Mouse (Mus musculus): ENCODE data around the gene Zdhhc7. TPM values are rescaled to one million over a fixed set of nuclear protein-coding genes. Genes with fewer than 3 reads are reported as not detected.

Zdhhc7 gene
- total and polyA plus RNA-seq, 2 experiments from 2014 or later = 25.3 to 37.7 TPM

DNA sequence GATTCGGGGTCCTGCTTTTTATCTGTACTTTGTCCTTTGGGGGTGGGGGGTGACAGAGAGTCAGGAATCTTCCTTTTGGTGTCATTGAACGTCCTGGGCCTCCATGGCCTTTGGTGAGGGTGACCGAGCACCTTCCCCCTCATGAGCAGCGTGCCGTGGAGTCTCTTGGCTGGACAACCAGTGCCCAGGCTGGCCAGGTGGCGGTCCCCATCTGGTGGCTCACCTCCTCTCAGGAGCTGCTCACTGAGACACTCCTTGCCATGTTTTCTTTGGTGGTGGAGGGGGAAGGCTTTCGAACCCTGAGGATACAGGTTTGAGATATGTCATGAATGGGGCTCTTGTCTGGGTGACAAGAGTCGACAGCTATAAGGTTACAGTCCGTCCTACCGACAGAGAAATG, 50.9 kb downstream of the Zdhhc7 start:
- Histone ChIP-seq H3K36me3 (ENCODE audit: insufficient read depth, low read length) (no peaks in the 10 kb centered on the region), H3K9ac (replicated peaks; ENCODE audit: low read length) (no peak overlapping the region), H3K4me2 (ENCODE audit: low read depth, low read length) (no peak overlapping the region), H3K27ac (no peak overlapping the region), H3K4me3 (ENCODE audit: low read length) (no peak overlapping the region), H3K4me1 (ENCODE audit: insufficient read depth, low read length) (no peaks in the 10 kb centered on the region; the same call in 1 of the 2 replicates), H3K9me3 (ENCODE audit: low read length) (no peaks in the 10 kb centered on the region), H3K27me3 (ENCODE audit: insufficient read depth, low read length) (no peaks in the 10 kb centered on the region; the same call in 1 of the 2 replicates)
- no peak for TF ChIP-seq CTCF (IDR thresholded peaks at IDR 0.05; ENCODE audit: low read depth)
- 82% methylated on average over 10 of the region's 10 CpGs for WGBS
- no peak for DNase-seq (ENCODE audit: low spot score)
- ATAC-seq = no peak

DNA sequence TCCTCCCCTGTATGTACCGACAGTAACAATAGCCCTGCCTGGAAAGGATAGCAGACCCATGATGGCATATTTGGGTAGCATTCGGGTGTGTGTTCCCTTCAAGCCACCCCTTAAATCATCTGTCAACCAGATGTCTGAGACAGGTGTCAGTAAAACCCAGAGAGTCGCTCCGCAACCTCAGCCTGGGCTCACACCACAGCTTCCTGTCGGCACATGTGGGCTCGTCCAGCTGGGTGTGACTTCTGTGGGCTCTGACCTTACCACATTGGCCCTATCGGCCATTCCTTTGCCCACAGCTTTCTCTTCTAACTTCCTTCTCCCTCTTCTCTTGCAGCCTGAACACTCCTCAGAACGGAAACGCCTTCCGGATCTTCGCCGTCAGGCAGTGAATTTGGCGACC, 51.3 kb downstream of the Zdhhc7 start:
- Histone ChIP-seq H3K36me3 (ENCODE audit: insufficient read depth, low read length) (no peaks in the 10 kb centered on the region), H3K9ac (replicated peaks; ENCODE audit: low read length) (no peak overlapping the region), H3K4me1 (ENCODE audit: insufficient read depth, low read length) (no peaks in the 10 kb centered on the region; the same call in 1 of the 2 replicates), H3K27ac (no peak overlapping the region), H3K4me3 (ENCODE audit: low read length) (no peak overlapping the region), H3K4me2 (ENCODE audit: low read depth, low read length) (no peak overlapping the region), H3K9me3 (ENCODE audit: low read length) (no peaks in the 10 kb centered on the region), H3K27me3 (ENCODE audit: insufficient read depth, low read length) (no peaks in the 10 kb centered on the region; the same call in 1 of the 2 replicates)
- no peak for TF ChIP-seq CTCF (IDR thresholded peaks at IDR 0.05; ENCODE audit: low read depth)
- DNase-seq (ENCODE audit: low spot score) = no peak
- no peak for ATAC-seq
- WGBS = 92% methylated on average over 13 of the region's 13 CpGs

DNA sequence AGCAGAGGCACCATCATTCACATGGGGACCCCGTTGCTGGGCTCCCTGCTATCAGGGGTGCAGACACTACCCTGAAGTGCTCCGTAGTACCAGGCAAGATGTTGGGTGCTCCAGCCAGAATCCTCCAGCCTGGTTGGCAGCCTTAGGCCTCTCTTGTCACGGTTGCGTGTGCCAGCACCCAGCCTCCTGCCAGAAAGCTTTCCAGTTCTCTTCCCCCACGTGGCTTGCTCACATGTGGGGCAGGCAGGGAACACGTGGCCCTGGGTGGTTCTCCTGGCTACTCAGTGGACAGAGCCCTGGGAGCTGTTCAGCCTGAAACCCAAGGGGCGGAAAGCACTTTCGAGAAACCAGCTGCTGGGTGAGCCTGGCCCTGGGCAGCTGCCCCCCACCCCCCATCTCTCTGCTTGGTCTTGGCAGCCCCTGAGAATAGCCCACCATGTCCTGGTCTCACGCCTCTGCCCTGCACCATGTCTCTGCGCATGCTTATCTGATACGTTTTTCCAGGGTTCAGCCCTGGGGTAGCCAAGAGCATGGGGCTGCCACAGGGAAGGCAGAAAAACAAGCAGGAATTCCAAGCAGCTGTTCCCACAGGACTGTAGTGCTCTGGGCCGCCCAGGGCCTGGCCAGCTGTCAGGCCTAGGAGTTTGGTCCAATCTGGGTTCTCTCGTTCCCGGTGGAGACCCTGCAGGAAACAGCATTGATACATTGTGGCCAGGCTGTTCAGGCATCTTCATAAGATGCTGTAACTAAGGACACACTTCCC, 54.8 kb downstream of the Zdhhc7 start:
- no peaks in the 10 kb centered on the region; the same call in 1 of the 2 replicates for H3K27me3 ChIP-seq (ENCODE audit: insufficient read depth, low read length)
- H3K9ac ChIP-seq (replicated peaks; ENCODE audit: low read length) = no peak overlapping the region
- H3K36me3 ChIP-seq (ENCODE audit: insufficient read depth, low read length) = no peaks in the 10 kb centered on the region
- no peak overlapping the region for H3K4me2 ChIP-seq (ENCODE audit: low read depth, low read length)
- H3K27ac ChIP-seq = no peak overlapping the region
- 47% methylated on average over 14 of the region's 14 CpGs for WGBS
- DNase-seq (ENCODE audit: low spot score) (peak; percentile 82), ATAC-seq (peak; percentile 92)
- TF ChIP-seq CTCF (IDR thresholded peaks at IDR 0.05; ENCODE audit: low read depth) = no peak
- H3K4me1 ChIP-seq (ENCODE audit: insufficient read depth, low read length) = no peaks in the 10 kb centered on the region; the same call in 1 of the 2 replicates
- H3K4me3 ChIP-seq (ENCODE audit: low read length) = no peak overlapping the region
- no peaks in the 10 kb centered on the region for H3K9me3 ChIP-seq (ENCODE audit: low read length)

DNA sequence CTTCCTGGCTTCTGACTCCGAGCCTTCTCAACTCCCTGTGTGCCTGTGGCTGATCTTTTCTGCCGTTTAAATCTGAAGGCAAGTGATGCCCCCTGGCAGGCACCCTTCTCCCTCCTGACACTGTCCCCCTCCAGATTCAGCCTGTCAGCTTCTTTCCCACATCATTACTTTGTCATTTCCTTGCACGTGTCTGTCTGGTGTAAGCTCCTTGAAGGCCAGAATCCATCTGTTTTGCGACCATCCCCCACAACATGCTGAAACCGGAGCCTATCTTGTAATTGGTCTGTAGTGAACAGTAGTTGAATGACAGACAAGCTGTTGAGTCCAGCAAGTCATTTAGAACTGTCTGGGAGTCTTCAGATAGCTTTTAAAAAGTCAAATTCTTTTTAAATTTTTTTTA, 55.8 kb downstream of the Zdhhc7 start:
- Histone ChIP-seq H3K4me3 (ENCODE audit: low read length) (no peak overlapping the region), H3K9ac (replicated peaks; ENCODE audit: low read length) (no peak overlapping the region), H3K27me3 (ENCODE audit: insufficient read depth, low read length) (no peaks in the 10 kb centered on the region; the same call in 1 of the 2 replicates), H3K9me3 (ENCODE audit: low read length) (no peaks in the 10 kb centered on the region), H3K27ac (no peak overlapping the region), H3K36me3 (ENCODE audit: insufficient read depth, low read length) (no peaks in the 10 kb centered on the region), H3K4me2 (ENCODE audit: low read depth, low read length) (no peak overlapping the region), H3K4me1 (ENCODE audit: insufficient read depth, low read length) (no peaks in the 10 kb centered on the region)
- WGBS = 61% methylated on average over 5 of the region's 5 CpGs
- DNase-seq (ENCODE audit: low spot score) (no peak), ATAC-seq (no peak)
- TF ChIP-seq CTCF (IDR thresholded peaks at IDR 0.05; ENCODE audit: low read depth) = no peak

DNA sequence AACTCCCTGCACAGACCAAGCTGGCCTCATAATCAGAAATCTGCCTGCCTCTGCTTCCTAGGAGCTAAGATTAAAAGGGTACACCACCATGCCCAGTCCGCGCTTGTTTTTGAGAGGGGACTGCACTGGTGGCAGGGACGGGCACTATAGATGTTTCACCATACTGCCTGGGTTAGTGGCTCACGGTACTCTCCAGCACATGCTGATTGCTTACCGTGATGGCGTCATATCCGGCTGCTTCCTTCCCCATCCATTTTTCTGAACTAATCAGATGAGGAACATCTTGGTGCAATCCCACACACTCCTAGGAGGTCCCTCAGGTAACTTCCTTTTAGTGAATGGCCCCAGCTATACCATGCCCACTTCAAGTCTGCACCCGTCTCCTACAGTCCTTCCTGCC, 56.4 kb downstream of the Zdhhc7 start:
- ATAC-seq (no peak), DNase-seq (ENCODE audit: low spot score) (no peak)
- Histone ChIP-seq H3K9ac (replicated peaks; ENCODE audit: low read length) (no peak overlapping the region), H3K27ac (no peak overlapping the region), H3K27me3 (ENCODE audit: insufficient read depth, low read length) (no peaks in the 10 kb centered on the region; the same call in 1 of the 2 replicates), H3K4me3 (ENCODE audit: low read length) (no peak overlapping the region), H3K9me3 (ENCODE audit: low read length) (no peaks in the 10 kb centered on the region), H3K4me2 (ENCODE audit: low read depth, low read length) (no peak overlapping the region), H3K36me3 (ENCODE audit: insufficient read depth, low read length) (no peaks in the 10 kb centered on the region), H3K4me1 (ENCODE audit: insufficient read depth, low read length) (no peaks in the 10 kb centered on the region)
- WGBS = 89% methylated on average over 8 of the region's 8 CpGs
- no peak for TF ChIP-seq CTCF (IDR thresholded peaks at IDR 0.05; ENCODE audit: low read depth)

DNA sequence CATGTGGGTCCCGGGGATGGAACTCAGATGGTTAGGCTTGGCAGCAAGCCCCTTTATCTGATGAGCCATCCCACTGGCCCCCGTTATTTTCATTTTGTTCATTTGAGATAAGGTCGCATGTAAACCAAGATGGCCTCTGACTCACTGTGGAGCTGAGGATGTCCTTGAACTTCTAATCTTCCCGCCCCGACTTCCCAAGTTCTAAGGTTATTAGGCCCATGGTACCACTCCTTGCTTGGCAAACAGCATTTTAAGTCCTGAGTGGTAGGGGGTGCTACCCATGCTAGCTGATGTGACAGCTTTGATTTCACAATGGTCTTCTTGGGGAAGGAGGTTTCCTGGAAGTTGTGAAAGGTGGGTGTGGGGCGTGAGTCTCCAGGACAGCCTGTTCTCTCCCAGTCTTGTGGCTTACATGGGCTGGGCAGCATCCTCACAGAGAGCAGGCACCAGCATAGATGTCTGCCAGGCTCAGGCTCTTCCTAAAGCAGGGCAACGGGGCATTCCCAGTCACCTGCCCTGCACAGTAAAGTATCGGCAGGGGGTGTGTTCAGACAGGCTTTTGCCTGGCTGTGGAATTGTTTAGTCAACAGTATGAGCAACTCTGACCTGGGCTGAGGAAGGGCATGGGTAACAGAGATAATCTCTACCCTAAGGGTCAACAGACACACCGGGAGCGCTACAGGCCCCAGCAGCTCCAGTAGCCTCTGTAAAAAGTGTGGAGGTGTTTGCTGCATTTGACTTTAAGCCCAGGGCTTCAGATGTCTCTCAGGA, 58.6 kb downstream of the Zdhhc7 start:
- no peak for ATAC-seq
- Histone ChIP-seq H3K27me3 (ENCODE audit: insufficient read depth, low read length) (no peaks in the 10 kb centered on the region), H3K27ac (no peak overlapping the region), H3K4me3 (ENCODE audit: low read length) (no peak overlapping the region), H3K36me3 (ENCODE audit: insufficient read depth, low read length) (no peaks in the 10 kb centered on the region), H3K9me3 (ENCODE audit: low read length) (no peaks in the 10 kb centered on the region), H3K4me1 (ENCODE audit: insufficient read depth, low read length) (no peaks in the 10 kb centered on the region), H3K9ac (replicated peaks; ENCODE audit: low read length) (no peak overlapping the region), H3K4me2 (ENCODE audit: low read depth, low read length) (no peak overlapping the region)
- DNase-seq (ENCODE audit: low spot score) = no peak
- no peak for TF ChIP-seq CTCF (IDR thresholded peaks at IDR 0.05; ENCODE audit: low read depth)
- WGBS = 82% methylated on average over 10 of the region's 10 CpGs

All from hindbrain, postnatal 0 days (tissue).